Mouse (Mus musculus) lung, adult 2 months (tissue): ENCODE results near the gene Uvrag.

Experiments used
- CTCF ChIP-seq: fragments of 200-500 bp; IDR thresholded peaks from 2 replicates; pipeline ENCODE4 v1.5.1; 2011; ENCODE audit warnings: mild to moderate bottlenecking, low read length, control low read depth; ENCODE audit not compliant: insufficient read depth
- POLR2A ChIP-seq: fragments of 200-500 bp; IDR thresholded peaks from 2 replicates; pipeline ENCODE4 v1.6.1; 2011; ENCODE audit warnings: low read depth, mild to moderate bottlenecking, control low read depth, low read length, borderline replicate concordance; ENCODE audit errors: extremely low read depth

DNA sequence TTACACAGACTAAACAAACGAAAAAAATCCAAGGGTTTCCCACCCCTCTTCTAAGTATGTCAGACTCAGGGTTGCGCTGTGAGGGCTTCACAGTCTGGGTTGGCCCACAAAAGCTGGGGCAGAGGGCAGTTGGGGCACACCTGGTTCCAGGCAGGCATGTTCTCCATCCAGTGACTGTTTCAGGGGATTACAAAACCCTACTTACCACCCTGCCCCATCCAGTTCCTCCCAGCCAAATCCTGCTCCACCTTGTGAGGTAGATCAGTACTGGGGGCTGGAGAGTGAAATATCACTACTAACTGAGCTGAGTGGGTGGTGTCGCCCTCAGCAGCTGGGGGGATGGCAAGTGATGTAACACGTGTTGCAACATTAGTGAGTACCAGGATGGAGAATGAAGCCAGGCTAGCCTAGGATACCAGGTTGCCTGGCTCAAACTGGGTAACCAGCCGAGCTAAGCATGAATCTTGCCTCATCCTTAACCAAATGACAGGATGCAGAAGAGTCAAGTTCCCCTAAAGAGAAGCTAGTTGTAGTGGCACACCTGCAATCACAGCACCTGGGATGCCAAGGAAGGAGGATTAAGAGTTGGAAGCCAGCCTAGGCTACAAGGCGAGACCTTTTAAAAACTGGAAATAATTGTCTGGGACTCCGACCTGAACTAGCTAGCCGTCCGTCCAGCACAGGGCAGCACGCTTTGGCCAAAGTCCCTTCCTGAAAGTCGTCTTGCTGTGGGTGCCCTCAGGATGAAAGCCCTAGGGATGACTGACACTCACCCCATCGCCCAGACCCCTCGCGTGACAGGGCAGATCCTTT is 40.9 kb upstream of the Uvrag start:
- no peak for TF ChIP-seq CTCF
- no peak for TF ChIP-seq POLR2A
